Mouse (Mus musculus) urinary bladder, adult 18-20 months (tissue): ENCODE results near the gene Trpm4.
"Not testable (repeated sequence)": the region's sequence is repeated elsewhere in the genome, so short reads cannot be mapped to it uniquely, and the experiment has no call there.

Experiments
- DNase-seq, 2 experiments: peaks; one replicate each; pipeline ENCODE4 v3.0.0; 2022; ENCODE audit warnings: low spot score in 2 of 2, mixed read lengths in 2 of 2

Trpm4 gene

DNA sequence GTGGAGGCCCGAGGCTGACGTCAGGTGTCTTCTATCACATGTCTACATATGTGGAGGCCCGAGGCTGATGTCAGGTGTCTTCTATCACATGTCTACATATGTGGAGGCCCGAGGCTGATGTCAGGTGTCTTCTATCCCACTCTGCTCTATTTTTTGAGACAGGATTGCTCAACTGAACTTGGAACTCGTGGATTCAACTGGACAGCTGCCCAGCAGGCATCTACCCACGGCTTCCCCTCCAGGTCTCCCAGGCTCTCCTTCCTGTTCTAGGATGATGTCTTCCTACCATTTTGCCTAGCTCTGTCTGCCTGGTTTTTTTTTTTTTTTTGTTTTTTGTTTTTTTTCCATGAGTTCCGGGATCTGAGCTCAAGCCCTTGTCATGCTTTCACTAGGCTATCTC lies 77.8 kb downstream of the Trpm4 start:
- not testable (repeated sequence) for DNase-seq

DNA sequence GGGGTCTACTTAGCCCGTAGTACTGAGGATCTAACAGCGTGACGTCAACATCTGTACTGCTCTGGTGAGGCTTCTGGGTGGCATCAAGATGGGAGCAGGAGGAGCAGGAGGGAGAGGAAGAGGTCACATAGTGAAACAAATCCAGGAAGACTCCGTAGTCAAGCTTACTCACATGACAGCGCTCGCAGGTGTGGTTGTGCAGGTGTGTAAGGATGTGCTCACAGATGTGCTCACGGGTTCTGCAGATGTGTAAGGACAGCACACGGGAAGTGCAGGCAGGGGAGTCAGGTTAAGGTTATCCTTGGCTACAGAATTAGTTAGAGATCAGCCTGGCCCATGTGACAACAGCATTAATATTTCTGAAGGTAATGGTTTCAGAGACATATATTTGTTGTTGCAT lies 79.8 kb downstream of the Trpm4 start:
- no peak for DNase-seq
